ENCODE assay signal across 18 mouse cellular contexts in the genomic region with DNA sequence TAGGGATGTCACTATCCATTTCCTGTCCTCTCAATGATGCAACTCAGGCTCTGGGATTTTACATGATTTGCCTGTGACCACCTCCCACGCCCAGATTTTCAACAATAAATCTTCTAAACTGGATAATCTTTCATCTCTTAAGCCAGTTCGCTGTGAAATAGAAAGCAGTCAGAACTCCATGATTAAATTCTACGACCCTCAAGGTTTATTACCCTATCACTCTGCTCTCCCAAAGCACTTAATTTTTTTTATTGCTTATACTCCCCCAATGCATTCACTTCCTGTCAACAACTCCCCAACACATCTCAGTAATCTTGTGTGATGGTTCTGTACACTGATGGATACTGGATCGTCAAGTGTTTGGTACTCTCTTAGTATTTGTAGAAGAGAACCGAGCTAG.
"Had no signal": no experiment of that assay in that cellular context is flagged by ENCODE, and none has a peak within 500 bp of the region (broad histone marks: within the 10 kb centered on the region; RNA-seq: fewer than 3 reads in every experiment).

No protein-coding gene starts in this region.

- H3K4me3 ChIP-seq: midbrain, embryonic 10.5 days; midbrain, embryonic 12.5 days; myocyte; neural tube, embryonic 13.5 days; neural tube, embryonic 15.5 days had no signal

- H3K9ac ChIP-seq: lung, embryonic 14.5 days; midbrain, embryonic 12.5 days; neural tube, embryonic 13.5 days; neural tube, embryonic 15.5 days had no signal

- H3K4me1 ChIP-seq: midbrain, embryonic 10.5 days; midbrain, embryonic 12.5 days; neural tube, embryonic 13.5 days; neural tube, embryonic 15.5 days had no signal

- H3K27me3 ChIP-seq: midbrain, embryonic 12.5 days; neural tube, embryonic 13.5 days; neural tube, embryonic 15.5 days had no signal

- H3K27ac ChIP-seq: midbrain, embryonic 10.5 days; midbrain, embryonic 12.5 days; neural tube, embryonic 13.5 days; neural tube, embryonic 15.5 days had no signal

- H3K4me2 ChIP-seq: lung, embryonic 14.5 days; midbrain, embryonic 12.5 days; neural tube, embryonic 13.5 days; neural tube, embryonic 15.5 days had no signal

- H3K9me3 ChIP-seq: midbrain, embryonic 10.5 days; midbrain, embryonic 12.5 days; neural tube, embryonic 13.5 days; neural tube, embryonic 15.5 days had no signal

- DNase-seq: lung, embryonic 14.5 days; lung, postnatal 10 days; lung, postnatal 4 days; midbrain, embryonic 14.5 days; retina, postnatal 1 day; right cerebral cortex, adult 18-20 months; right cerebral cortex, postnatal 25 days; right cerebral cortex, postnatal 4 days; spleen, adult 18-20 months; thymus, adult 18-20 months; thymus, postnatal 14 days; thymus, postnatal 36 days had no signal

- ATAC-seq: midbrain, embryonic 16.5 days had no signal

- H3K36me3 ChIP-seq: midbrain, embryonic 10.5 days; midbrain, embryonic 12.5 days; neural tube, embryonic 13.5 days; neural tube, embryonic 15.5 days had no signal
